Mouse (Mus musculus) bone marrow, adult 2 months (tissue): Measurements from ENCODE around the gene St8sia1. TPM values are rescaled to one million over a fixed set of nuclear protein-coding genes. Genes with fewer than 3 reads are reported as not detected.
"Not testable (repeated sequence)": the region's sequence is repeated elsewhere in the genome, so short reads cannot be mapped to it uniquely, and the experiment has no call there.

Source experiments
- H3K27ac ChIP-seq: fragments of 200-500 bp; 2 replicates; pipeline ENCODE4 v1.5.1; 2012; ENCODE audit warnings: low read depth, mild to moderate bottlenecking, control low read depth, inconsistent platforms, low read length; ENCODE audit not compliant: control insufficient read depth, poor library complexity, insufficient read depth
- H3K4me1 ChIP-seq: fragments of 200-500 bp; 2 replicates; pipeline ENCODE4 v1.6.1; 2011; ENCODE audit warnings: low read length; ENCODE audit not compliant: control insufficient read depth, insufficient read depth
- H3K4me3 ChIP-seq: fragments of 200-500 bp; replicated peaks from 2 replicates; pipeline ENCODE3; 2011; ENCODE audit warnings: mild to moderate bottlenecking, low read depth, low read length, control low read depth; ENCODE audit not compliant: control insufficient read depth
- CTCF ChIP-seq: fragments of 200-500 bp; IDR thresholded peaks from 2 replicates; pipeline ENCODE4 v1.5.1; 2011; ENCODE audit warnings: low read length, control low read depth; ENCODE audit not compliant: control insufficient read depth, insufficient read depth
- POLR2A ChIP-seq: fragments of 200-500 bp; IDR thresholded peaks from 2 replicates; pipeline ENCODE4 v1.6.1; 2011; ENCODE audit warnings: low read depth, mild to moderate bottlenecking, control low read depth, low read length, borderline replicate concordance; ENCODE audit not compliant: control insufficient read depth
- WGBS: fragments of 180-500 bp; shearing (Covaris S2); methylation state at CpG from one replicate; pipeline ENCODE4 v1.1.7; 2018; 5-methylcytosine and 5-hydroxymethylcytosine counted together
- polyA plus RNA-seq: library from polyadenylated mRNA; stranded (reverse); fragments of >200 nt; gene quantifications from 2 replicates; pipeline ENCODE4 v1.2.4, GENCODE M21; 2011; ENCODE audit warnings: low replicate concordance; ENCODE audit not compliant: missing spikeins, insufficient read depth, insufficient read length

St8sia1 gene
- 0.11 and 0.47 TPM in 2 replicates for polyA plus RNA-seq

DNA sequence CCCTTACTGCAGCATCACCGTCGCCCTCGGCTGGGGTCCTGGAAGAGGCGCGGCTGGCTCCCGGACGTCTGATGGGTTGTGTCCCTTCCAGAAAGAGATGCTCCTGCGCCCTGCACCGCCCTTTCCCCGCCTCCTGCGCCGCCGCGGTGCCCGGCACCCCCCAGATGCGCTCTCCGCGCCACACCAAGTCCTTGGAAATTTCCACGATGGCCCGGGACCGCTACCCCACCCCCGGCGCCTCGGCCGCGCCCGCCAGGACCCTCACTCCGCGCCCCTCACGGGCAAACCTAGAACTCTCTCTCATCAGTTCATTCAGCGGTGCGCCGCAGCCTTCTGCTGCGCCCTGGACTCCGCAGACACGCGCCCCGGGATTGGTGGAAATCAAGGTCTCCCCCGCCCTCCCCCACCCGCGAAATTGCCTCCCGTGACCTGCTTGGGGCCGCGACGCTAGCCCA, at the start of gene St8sia1:
Gene St8sia1 (minus strand): TSS at position 377 of the 455 bp plus-strand sequence.
- H3K4me1 ChIP-seq = peaks cover 1% of the 10 kb centered on the region; the same call in 1 of the 2 replicates
- WGBS = under 1% methylated on average over 45 of the region's 45 CpGs
- H3K27ac ChIP-seq = no peak within 1 kb of the TSS
- H3K4me3 ChIP-seq = peak within 1 kb of the TSS; percentile 55
- TF ChIP-seq CTCF = no peak
- no peak for TF ChIP-seq POLR2A

DNA sequence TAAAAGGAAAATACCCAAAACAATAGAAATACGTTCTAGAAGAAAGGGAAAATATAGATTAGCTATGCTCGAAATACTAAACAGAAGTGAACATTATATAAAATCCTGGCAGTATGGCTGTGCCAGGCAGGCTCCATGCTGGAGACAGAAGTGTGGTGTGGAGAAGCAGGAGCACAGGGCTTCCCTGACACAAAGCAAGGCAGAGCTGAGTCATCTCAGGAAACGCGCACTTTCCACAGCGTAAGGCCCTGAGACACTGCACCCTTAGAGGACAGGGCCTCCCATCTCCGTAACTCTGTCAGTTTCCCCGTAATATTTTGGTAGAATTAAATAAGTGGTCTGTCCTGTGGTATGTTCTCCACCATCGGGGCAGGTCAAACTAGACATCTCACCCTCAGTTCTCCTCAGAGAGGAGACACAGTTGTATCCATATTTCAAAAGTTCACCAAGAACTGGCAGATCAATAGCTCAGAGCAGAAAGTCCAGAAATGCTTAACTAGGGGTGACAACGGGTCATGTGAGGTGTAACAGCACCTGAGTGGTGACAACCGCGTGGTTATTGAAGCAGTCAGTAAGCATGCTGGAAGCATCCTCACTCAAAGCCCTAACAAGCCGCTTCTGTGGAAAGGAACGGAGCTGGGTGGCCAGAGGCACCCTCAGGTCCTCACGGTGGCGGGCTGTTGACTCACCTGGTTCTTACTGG, 48.4 kb upstream of the St8sia1 start:
- Histone ChIP-seq H3K4me1 (no peaks in the 10 kb centered on the region), H3K27ac (no peak overlapping the region), H3K4me3 (no peak overlapping the region)
- no peak for TF ChIP-seq CTCF
- no peak for TF ChIP-seq POLR2A
- 90% methylated on average over 15 of the region's 15 CpGs for WGBS

DNA sequence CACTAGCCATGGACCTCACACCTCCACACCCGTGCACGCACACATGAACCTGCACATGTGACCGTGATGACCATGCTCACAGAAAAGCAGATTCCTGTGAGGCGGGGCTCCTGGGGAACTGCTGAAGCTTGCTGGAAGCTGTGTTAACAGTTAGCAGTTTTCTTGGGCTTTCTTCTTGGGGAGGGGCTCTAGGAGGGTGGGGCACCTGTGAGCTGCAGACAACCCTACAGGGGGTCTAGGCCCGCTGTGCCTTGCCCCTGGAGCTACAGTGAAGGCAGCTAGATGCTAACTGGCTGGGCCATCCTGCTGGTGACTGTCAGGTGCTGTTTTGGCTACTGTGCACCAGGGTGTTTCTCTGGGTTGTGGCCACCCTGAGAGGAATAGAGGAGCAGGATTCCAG, 44.6 kb upstream of the St8sia1 start:
- 86% methylated on average over 5 of the region's 5 CpGs for WGBS
- Histone ChIP-seq H3K4me1 (no peaks in the 10 kb centered on the region), H3K4me3 (no peak overlapping the region), H3K27ac (no peak overlapping the region)
- TF ChIP-seq CTCF (no peak), POLR2A (no peak)

DNA sequence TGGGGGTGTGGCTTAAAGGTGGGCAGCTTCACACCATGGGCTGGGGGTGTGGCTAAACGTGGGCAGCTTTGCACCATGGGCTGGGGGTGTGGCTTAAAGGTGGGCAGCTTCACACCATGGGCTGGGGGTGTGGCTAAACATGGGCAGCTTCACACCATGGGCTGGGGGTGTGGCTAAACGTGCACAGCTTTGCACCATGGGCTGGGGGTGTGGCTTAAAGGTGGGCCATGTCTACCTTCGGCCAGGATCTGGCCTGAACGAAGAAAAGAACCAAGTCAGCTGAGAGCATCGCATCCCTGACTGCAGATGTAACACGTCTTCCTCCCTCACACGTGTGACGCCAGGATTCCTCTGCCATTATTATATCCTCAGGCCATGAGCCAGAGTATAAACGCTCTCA, 41.0 kb upstream of the St8sia1 start:
- H3K4me1 ChIP-seq, H3K27ac ChIP-seq, H3K4me3 ChIP-seq: not testable (repeated sequence)
- WGBS = 89% methylated on average over 9 of the region's 9 CpGs

DNA sequence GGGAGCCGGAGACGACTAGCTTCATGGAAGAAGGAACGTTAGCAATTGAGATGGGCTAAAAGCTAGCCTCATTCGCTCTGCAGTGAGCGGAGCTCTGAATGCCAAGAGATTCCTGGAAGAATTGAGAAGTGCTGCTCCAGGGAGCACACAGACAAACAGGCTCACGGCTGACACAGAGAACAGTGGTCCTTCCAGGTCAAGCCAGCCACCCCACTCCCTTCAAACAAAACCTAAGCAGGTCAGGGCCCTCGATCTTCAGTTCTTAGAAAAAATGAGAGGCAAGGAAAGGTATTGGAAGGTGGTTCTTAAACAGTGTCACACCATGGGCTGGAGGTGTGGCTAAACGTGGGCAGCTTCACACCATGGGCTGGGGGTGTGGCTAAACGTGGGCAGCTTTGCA, 40.5 kb upstream of the St8sia1 start:
- Histone ChIP-seq H3K4me3 (no peak overlapping the region), H3K4me1 (no peaks in the 10 kb centered on the region), H3K27ac (no peak overlapping the region)
- TF ChIP-seq CTCF = no peak
- TF ChIP-seq POLR2A = no peak
- 78% methylated on average over 9 of the region's 9 CpGs for WGBS

DNA sequence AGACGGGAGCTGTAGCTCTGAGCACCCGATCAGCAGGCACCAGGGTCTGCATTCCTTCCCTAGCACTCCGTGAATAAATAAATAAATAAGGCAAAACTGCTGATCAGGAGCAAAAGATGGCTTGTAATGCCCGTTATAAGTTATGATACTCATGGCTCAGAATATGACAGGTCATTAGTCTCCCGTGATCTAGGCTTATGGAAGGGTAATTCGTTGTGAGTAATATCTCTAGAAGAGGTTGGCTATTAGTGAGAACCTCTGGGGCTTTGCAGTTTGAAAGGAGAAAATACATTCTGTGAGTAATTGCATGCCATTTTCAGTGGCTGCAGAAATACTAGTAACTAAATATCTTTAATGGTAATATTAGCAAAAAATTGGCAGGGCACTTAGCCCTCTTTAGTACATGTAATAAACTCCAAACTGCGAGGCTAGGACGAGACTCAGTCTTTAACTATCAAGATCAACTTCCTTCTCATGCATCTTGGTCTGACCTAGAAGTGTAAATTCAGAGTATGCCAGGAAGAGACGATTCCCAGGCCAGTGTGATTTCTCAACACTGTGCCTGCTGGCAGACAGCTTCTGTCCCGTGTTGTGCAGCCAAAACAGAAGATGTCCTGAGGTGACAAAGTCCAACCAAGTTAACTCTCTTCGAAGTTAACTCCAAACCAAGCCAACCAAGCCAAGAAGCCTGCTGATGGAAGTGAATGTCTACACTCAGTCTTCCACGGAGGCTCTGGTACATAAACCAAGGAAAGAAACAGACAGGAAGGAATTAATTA, 34.2 kb upstream of the St8sia1 start:
- Histone ChIP-seq H3K4me1 (no peaks in the 10 kb centered on the region; the same call in 1 of the 2 replicates), H3K27ac (no peak overlapping the region), H3K4me3 (no peak overlapping the region)
- 54% methylated on average over 12 of the region's 12 CpGs for WGBS
- TF ChIP-seq POLR2A (no peak), CTCF (no peak)

DNA sequence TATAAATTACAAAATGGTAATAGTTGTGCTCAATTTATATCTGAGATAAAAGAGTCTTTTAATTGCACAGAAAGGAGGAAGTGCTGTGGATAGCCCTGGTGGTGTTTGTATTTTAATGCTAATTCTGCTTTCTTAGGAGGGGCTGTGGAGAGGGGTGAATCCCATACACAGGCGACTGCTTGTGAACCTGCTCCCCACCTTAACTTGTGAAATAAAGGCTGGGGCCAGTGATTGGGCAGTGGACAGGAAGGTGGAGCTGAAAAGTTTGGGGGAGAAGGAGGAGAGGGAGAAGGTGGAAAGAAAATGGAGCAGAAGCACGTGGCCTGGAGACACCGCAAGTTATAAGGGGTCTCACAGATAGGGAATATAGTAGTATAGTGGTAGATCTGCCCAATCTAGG, 32.6 kb upstream of the St8sia1 start:
- whole genome bisulfite sequencing = 79% methylated on average over 3 of the region's 3 CpGs
- H3K4me3 ChIP-seq = no peak overlapping the region
- TF ChIP-seq CTCF = no peak
- no peak for TF ChIP-seq POLR2A
- no peak overlapping the region for H3K27ac ChIP-seq
- H3K4me1 ChIP-seq = no peaks in the 10 kb centered on the region; the same call in 1 of the 2 replicates

DNA sequence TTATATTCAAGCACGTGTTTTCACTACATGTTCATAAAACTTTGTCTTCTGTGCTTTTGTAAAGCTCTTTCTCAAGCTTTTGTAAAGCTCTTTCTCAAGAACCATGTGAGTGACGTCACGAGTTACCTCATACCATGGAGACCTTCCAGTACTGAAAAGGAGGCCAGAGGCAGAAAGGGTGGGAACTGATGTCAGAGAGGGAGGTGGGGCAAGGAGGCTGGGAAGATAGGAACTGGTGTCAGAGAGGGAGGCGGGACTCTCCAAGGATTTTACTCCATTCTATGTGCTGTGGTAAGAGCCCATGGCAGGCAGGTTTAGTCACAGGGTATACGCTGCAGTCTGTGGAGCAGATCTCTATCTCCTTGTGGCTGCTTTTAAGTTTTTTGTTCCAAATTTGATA, 31.3 kb upstream of the St8sia1 start:
- no peak for TF ChIP-seq POLR2A
- no peak for TF ChIP-seq CTCF
- Histone ChIP-seq H3K4me3 (no peak overlapping the region), H3K27ac (no peak overlapping the region), H3K4me1 (no peaks in the 10 kb centered on the region; the same call in 1 of the 2 replicates)
- WGBS = 58% methylated on average over 5 of the region's 5 CpGs
